Mouse (Mus musculus): ENCODE data around the gene Tbx21.

DNA sequence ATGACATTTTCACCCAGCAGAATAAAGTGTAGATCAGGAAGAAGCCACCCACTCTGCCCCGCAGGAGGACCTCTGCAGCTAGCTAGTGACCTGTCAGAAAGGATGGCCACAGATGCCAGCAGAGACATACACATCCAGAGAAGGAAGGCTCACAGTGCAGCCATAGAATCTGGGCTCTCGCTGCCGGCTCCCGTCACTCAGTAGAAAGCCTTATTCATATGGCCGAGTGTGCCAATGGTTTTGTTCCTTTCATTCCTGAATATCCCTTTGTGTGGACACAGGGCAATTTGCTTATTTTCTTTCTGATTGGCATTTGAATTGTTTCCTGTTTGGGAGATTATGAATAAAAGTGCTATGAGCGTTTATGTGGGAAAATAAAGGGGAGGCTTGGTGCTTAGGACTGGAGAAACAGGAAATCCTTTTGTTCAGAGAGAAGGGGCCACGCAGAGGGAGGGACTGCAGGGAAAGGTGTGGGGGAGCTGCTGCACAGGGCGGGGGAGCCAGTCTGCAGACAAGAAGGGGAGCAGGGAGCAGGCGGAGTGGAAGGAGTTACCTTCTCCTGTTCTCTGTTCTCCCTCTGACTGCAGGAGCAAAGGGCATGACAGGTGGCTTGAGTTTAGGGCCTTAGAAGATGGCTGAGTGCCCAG is 51.7 kb downstream of the Tbx21 start:
- TF ChIP-seq ZC3H11A (IDR thresholded peaks at IDR 0.05; ENCODE audit: borderline replicate concordance, low read depth, low read length), result no peak
- no peak for TF ChIP-seq HCFC1 (IDR thresholded peaks at IDR 0.05; ENCODE audit: borderline replicate concordance, insufficient read depth, low read length)
